Mouse (Mus musculus) small intestine, adult 2 months (tissue): ENCODE results near the gene Mrps6. TPM values are rescaled to one million over a fixed set of nuclear protein-coding genes. Genes with fewer than 3 reads are reported as not detected.

Experiments
- H3K27ac ChIP-seq: fragments of 200-500 bp; 2 replicates; pipeline ENCODE4 v1.5.1; 2012; ENCODE audit warnings: low read depth, low read length, control low read depth, inconsistent platforms; ENCODE audit not compliant: insufficient read depth
- H3K27me3 ChIP-seq: fragments of 200-500 bp; 2 replicates; pipeline ENCODE4 v1.6.1; 2012; ENCODE audit warnings: mild to moderate bottlenecking, moderate library complexity, low read length, inconsistent platforms; ENCODE audit not compliant: control insufficient read depth, insufficient read depth
- H3K36me3 ChIP-seq: fragments of 200-500 bp; 2 replicates; pipeline ENCODE4 v1.6.1; 2012; ENCODE audit warnings: mild to moderate bottlenecking, low read length, control low read depth, inconsistent platforms; ENCODE audit not compliant: control insufficient read depth, insufficient read depth
- H3K4me1 ChIP-seq: fragments of 200-500 bp; 2 replicates; pipeline ENCODE4 v1.6.1; 2012; ENCODE audit warnings: low read length, inconsistent platforms, mixed read lengths; ENCODE audit not compliant: control insufficient read depth, insufficient read depth, insufficient read length
- H3K4me3 ChIP-seq: fragments of 200-500 bp; 2 replicates; pipeline ENCODE4 v1.5.1; 2012; ENCODE audit warnings: low read depth, mild to moderate bottlenecking, control low read depth, inconsistent platforms, low read length, moderate library complexity
- CTCF ChIP-seq: fragments of 200-500 bp; IDR thresholded peaks from 2 replicates; pipeline ENCODE4 v1.5.1; 2012; ENCODE audit warnings: low read depth, mild to moderate bottlenecking, control low read depth, inconsistent platforms, low read length, moderate library complexity, mixed read lengths; ENCODE audit not compliant: insufficient replicate concordance, insufficient read length; ENCODE audit errors: extremely low read depth
- POLR2A ChIP-seq: fragments of 200-500 bp; IDR thresholded peaks from 2 replicates; pipeline ENCODE4 v1.6.1; 2012; ENCODE audit warnings: low read depth, mild to moderate bottlenecking, control low read depth, inconsistent platforms, low read length, moderate library complexity
- WGBS: fragments of 180-500 bp; shearing (Covaris S2); methylation state at CpG from one replicate; pipeline ENCODE4 v1.1.7; 2018; 5-methylcytosine and 5-hydroxymethylcytosine counted together
- polyA plus RNA-seq: library from polyadenylated mRNA; depleted of rRNA; stranded (reverse); fragments of >200 nt; gene quantifications from 2 replicates; pipeline ENCODE4 v1.2.3, GENCODE M21; 2012; rRNA removed

The Mrps6 gene
- 6.9 and 10.8 TPM in 2 replicates for polyA plus RNA-seq

- H3K27me3 ChIP-seq, result no peaks in the 10 kb centered on the region
- WGBS, result under 1% methylated on average over 97 of the region's 99 CpGs
- peak within 1 kb of the TSS; percentile 100 for H3K4me3 ChIP-seq
- TF ChIP-seq CTCF (no peak), POLR2A (peak; percentile 87)
- H3K27ac ChIP-seq, result peak within 1 kb of the TSS; percentile 84
- H3K36me3 ChIP-seq, result peaks cover 2% of the 10 kb centered on the region; the same call in 1 of the 2 replicates
- peaks cover 5% of the 10 kb centered on the region; the same call in 1 of the 2 replicates for H3K4me1 ChIP-seq
Observed at GRCm38 (mm10) chr16:92057852-92058643, at the start of gene Mrps6, which contains the start of the genes Gm49711 and Slc5a3. Gene Mrps6 (plus strand): TSS chr16:92058270. Gene Gm49711 (plus strand): TSS chr16:92058316. Gene Slc5a3 (plus strand): TSS chr16:92058322.

GRCm38 (mm10) chr16:92009586-92009985 is 48.5 kb upstream of the Mrps6 start:
- TF ChIP-seq CTCF, result no peak
- no peak for TF ChIP-seq POLR2A
- 87% methylated on average over 2 of the region's 2 CpGs for WGBS
- no peaks in the 10 kb centered on the region for H3K36me3 ChIP-seq
- no peak overlapping the region for H3K4me3 ChIP-seq
- no peaks in the 10 kb centered on the region for H3K27me3 ChIP-seq
- H3K4me1 ChIP-seq, result no peaks in the 10 kb centered on the region
- no peak overlapping the region for H3K27ac ChIP-seq

- TF ChIP-seq CTCF (no peak), POLR2A (no peak)
- H3K4me1 ChIP-seq, result no peaks in the 10 kb centered on the region
- H3K27me3 ChIP-seq, result no peaks in the 10 kb centered on the region
- H3K36me3 ChIP-seq, result no peaks in the 10 kb centered on the region
- WGBS, result 75% methylated on average over 8 of the region's 8 CpGs
- H3K4me3 ChIP-seq, result no peak overlapping the region
- H3K27ac ChIP-seq, result no peak overlapping the region
Observed at GRCm38 (mm10) chr16:92016792-92017191, 41.3 kb upstream of the Mrps6 start.

- Histone ChIP-seq H3K4me1 (no peaks in the 10 kb centered on the region), H3K27me3 (no peaks in the 10 kb centered on the region), H3K4me3 (peak overlapping the region; percentile 58), H3K36me3 (no peaks in the 10 kb centered on the region), H3K27ac (no peak overlapping the region)
- TF ChIP-seq CTCF (no peak), POLR2A (no peak)
- 26% methylated on average over 26 of the region's 26 CpGs for WGBS
Observed at GRCm38 (mm10) chr16:92019141-92020118, 38.6 kb upstream of the Mrps6 start.

GRCm38 (mm10) chr16:92021656-92022400 is 36.2 kb upstream of the Mrps6 start:
- TF ChIP-seq POLR2A (no peak), CTCF (no peak)
- H3K27ac ChIP-seq, result no peak overlapping the region
- H3K36me3 ChIP-seq, result no peaks in the 10 kb centered on the region
- H3K4me1 ChIP-seq, result no peaks in the 10 kb centered on the region
- no peak overlapping the region for H3K4me3 ChIP-seq
- WGBS, result 82% methylated on average over 12 of the region's 12 CpGs
- no peaks in the 10 kb centered on the region for H3K27me3 ChIP-seq

- Histone ChIP-seq H3K36me3 (no peaks in the 10 kb centered on the region), H3K27me3 (no peaks in the 10 kb centered on the region), H3K4me1 (no peaks in the 10 kb centered on the region), H3K4me3 (no peak overlapping the region), H3K27ac (no peak overlapping the region)
- no peak for TF ChIP-seq POLR2A
- TF ChIP-seq CTCF, result no peak
- 44% methylated on average over 20 of the region's 20 CpGs for WGBS
Observed at GRCm38 (mm10) chr16:92022494-92023283, 35.4 kb upstream of the Mrps6 start.
